Mouse (Mus musculus): ENCODE data around the gene Bicra. TPM values are rescaled to one million over a fixed set of nuclear protein-coding genes. Genes with fewer than 3 reads are reported as not detected.

The Bicra gene
- polyA plus RNA-seq, 1 experiment from 2014 or later, result 9.3 TPM

DNA sequence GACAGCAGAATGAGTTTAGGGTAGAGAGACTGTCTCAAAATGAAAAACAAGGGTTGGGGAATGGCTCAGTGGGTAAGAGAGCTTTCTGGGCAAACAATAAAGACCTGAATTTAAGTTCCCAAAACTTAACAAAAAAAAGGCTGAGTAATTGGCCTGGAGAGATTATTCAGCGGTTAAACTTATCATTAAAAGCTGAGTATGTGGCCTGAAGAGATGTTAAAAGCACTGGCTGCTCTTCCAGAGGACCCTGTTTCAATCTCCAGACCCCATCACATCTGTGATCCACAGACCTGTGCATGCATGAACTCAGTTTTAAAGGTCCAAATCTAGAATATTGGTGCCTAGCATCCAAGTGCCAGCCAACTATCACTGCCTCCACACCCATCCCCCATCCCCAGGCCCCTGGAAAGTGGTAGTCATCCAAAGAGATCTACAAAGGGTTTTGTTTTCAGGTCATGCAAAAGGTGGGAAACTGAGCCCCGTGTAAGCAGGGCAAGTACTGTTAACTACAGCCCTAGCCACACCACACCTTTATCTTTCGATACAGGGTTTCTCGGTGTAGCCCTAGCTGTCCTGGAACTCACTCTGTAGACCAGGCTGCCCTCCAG is 100.0 kb downstream of the Bicra start:
- H3K4me2 ChIP-seq (ENCODE audit: low read depth, severe bottlenecking), result no peak overlapping the region
- H3K36me3 ChIP-seq (ENCODE audit: control insufficient read depth, insufficient read depth, low read length), result peaks cover 7% of the 10 kb centered on the region
- no peak overlapping the region for H3K4me3 ChIP-seq (ENCODE audit: low read depth, low read length)
- no peaks in the 10 kb centered on the region; the same call in 1 of the 2 replicates for H3K27me3 ChIP-seq (ENCODE audit: control insufficient read depth, insufficient read depth, low read length)
- no peaks in the 10 kb centered on the region for H3K9me3 ChIP-seq (ENCODE audit: control insufficient read depth, low read length)
- H3K4me1 ChIP-seq (ENCODE audit: control insufficient read depth, insufficient read depth, low read length), result no peaks in the 10 kb centered on the region
- ATAC-seq (ENCODE audit: insufficient number of reproducible peaks, low FRiP score, low TSS enrichment, low read depth) (no peak), DNase-seq (ENCODE audit: low spot score) (no peak)
- no peak overlapping the region for H3K27ac ChIP-seq (replicated peaks; ENCODE audit: low read depth, low read length)
- no peak overlapping the region for H3K9ac ChIP-seq (ENCODE audit: low read length)
- WGBS, result 40% methylated on average over 4 of the region's 4 CpGs

DNA sequence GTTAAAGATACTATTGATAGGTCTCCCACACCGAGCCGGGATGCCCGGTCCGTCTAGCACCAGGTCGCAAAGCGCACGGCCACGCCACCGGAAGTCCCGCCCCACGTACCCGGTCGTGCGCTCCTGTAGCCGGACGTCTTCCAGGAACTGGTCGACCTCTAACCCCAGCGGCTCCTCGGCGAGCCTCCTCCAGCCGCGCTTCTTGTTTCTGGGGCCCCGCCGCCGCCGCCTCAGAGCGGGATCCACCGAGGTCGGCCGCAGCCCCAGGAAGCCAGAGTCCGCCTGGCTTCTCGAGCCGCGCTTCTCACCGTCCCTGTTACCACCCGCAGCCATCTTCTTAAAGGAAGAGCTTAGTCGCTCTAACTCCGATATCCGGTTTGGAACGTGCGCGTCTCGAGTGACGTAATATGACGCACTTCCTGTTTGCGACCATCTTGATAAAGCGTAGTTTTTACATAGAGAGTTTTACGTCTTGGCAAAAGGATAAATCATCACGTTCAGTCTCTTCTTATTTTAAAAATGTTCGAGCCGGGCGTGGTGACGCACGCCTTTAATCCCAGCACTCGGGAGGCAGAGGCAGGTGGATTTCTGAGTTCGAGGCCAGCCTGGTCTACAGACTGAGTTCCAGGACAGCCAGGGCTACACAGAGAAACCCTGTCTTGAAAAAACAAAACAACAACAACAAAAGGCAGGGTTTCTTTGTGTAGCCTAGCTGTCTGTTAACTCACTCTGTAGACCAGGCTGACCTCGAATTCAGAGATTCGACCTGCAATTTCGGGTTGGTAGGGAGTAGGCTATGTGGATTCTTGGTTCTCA is 101.8 kb downstream of the Bicra start, which contains the start of gene Nop53:
Nop53 (minus strand) TSS at position 354 of the 816 bp plus-strand sequence.
- Histone ChIP-seq H3K9ac (ENCODE audit: low read length) (peak within 1 kb of the TSS; percentile 79), H3K27me3 (ENCODE audit: control insufficient read depth, insufficient read depth, low read length) (no peaks in the 10 kb centered on the region; the same call in 1 of the 2 replicates), H3K9me3 (ENCODE audit: control insufficient read depth, low read length) (no peaks in the 10 kb centered on the region), H3K4me1 (ENCODE audit: control insufficient read depth, insufficient read depth, low read length) (no peaks in the 10 kb centered on the region), H3K27ac (replicated peaks; ENCODE audit: low read depth, low read length) (peak within 1 kb of the TSS; percentile 70; the same call in 1 of the 2 replicates), H3K36me3 (ENCODE audit: control insufficient read depth, insufficient read depth, low read length) (peaks cover 21% of the 10 kb centered on the region), H3K4me2 (ENCODE audit: low read depth, severe bottlenecking) (peak within 1 kb of the TSS; percentile 86), H3K4me3 (ENCODE audit: low read depth, low read length) (peak within 1 kb of the TSS; percentile 73)
- WGBS, result 2% methylated on average over 59 of the region's 59 CpGs
- DNase-seq (ENCODE audit: low spot score), result peak; percentile 94
- ATAC-seq (ENCODE audit: insufficient number of reproducible peaks, low FRiP score, low TSS enrichment, low read depth), result peak; percentile 93

- ATAC-seq (ENCODE audit: insufficient number of reproducible peaks, low FRiP score, low TSS enrichment, low read depth) (no peak), DNase-seq (ENCODE audit: low spot score) (no peak)
- Histone ChIP-seq H3K9ac (ENCODE audit: low read length) (peak overlapping the region; percentile 79), H3K4me1 (ENCODE audit: control insufficient read depth, insufficient read depth, low read length) (no peaks in the 10 kb centered on the region), H3K27ac (replicated peaks; ENCODE audit: low read depth, low read length) (no peak overlapping the region; the same call in 1 of the 2 replicates), H3K4me3 (ENCODE audit: low read depth, low read length) (peak overlapping the region; percentile 73), H3K4me2 (ENCODE audit: low read depth, severe bottlenecking) (peak overlapping the region; percentile 86), H3K9me3 (ENCODE audit: control insufficient read depth, low read length) (no peaks in the 10 kb centered on the region), H3K27me3 (ENCODE audit: control insufficient read depth, insufficient read depth, low read length) (no peaks in the 10 kb centered on the region; the same call in 1 of the 2 replicates), H3K36me3 (ENCODE audit: control insufficient read depth, insufficient read depth, low read length) (peaks cover 24% of the 10 kb centered on the region)
- WGBS, result 9% methylated on average over 8 of the region's 8 CpGs
These were observed 102.5 kb downstream of the Bicra start for GRCm38 (mm10) chr7:15945211-15945610.

DNA sequence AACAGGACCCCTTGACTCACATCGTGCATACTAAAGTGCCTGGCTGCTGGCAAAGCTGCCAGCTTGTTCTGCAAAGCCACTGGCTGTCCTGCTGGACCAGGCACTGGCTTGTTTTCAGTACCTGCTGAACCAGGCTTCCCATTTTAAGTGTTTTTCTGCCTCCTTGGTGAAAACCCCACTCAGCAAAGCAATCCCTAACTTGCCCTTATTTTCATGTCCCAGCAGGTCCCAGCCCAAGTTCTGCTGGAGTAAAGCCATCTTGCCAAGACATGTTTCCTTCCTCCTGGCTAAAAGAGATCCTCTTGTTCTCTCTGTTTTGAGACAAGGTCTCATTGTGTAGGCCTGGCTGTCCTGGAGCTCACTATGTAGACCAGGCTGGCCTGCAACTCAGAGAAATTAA is 103.4 kb downstream of the Bicra start:
- Histone ChIP-seq H3K4me1 (ENCODE audit: control insufficient read depth, insufficient read depth, low read length) (no peaks in the 10 kb centered on the region), H3K27ac (replicated peaks; ENCODE audit: low read depth, low read length) (no peak overlapping the region), H3K4me3 (ENCODE audit: low read depth, low read length) (no peak overlapping the region), H3K36me3 (ENCODE audit: control insufficient read depth, insufficient read depth, low read length) (peaks cover 32% of the 10 kb centered on the region), H3K4me2 (ENCODE audit: low read depth, severe bottlenecking) (no peak overlapping the region), H3K27me3 (ENCODE audit: control insufficient read depth, insufficient read depth, low read length) (no peaks in the 10 kb centered on the region; the same call in 1 of the 2 replicates), H3K9me3 (ENCODE audit: control insufficient read depth, low read length) (no peaks in the 10 kb centered on the region), H3K9ac (ENCODE audit: low read length) (no peak overlapping the region)
- ATAC-seq (ENCODE audit: insufficient number of reproducible peaks, low FRiP score, low TSS enrichment, low read depth) (no peak), DNase-seq (ENCODE audit: low spot score) (no peak)
- 97% methylated on average over 1 of the region's 1 CpGs for WGBS

- WGBS, result 95% methylated on average over 3 of the region's 3 CpGs
- no peak for ATAC-seq (ENCODE audit: insufficient number of reproducible peaks, low FRiP score, low TSS enrichment, low read depth)
- H3K36me3 ChIP-seq (ENCODE audit: control insufficient read depth, insufficient read depth, low read length), result peaks cover 46% of the 10 kb centered on the region
These were observed 109.1 kb downstream of the Bicra start for GRCm38 (mm10) chr7:15938621-15939020.

GRCm38 (mm10) chr7:15937491-15937890 is 110.2 kb downstream of the Bicra start:
- no peaks in the 10 kb centered on the region for H3K4me1 ChIP-seq (ENCODE audit: control insufficient read depth, insufficient read depth, low read length)
- H3K36me3 ChIP-seq (ENCODE audit: control insufficient read depth, insufficient read depth, low read length), result peaks cover 40% of the 10 kb centered on the region
- no peak overlapping the region for H3K27ac ChIP-seq (replicated peaks; ENCODE audit: low read depth, low read length)
- no peak for DNase-seq (ENCODE audit: low spot score)
- no peaks in the 10 kb centered on the region for H3K9me3 ChIP-seq (ENCODE audit: control insufficient read depth, low read length)
- 84% methylated on average over 5 of the region's 5 CpGs for WGBS
- no peak overlapping the region for H3K9ac ChIP-seq (ENCODE audit: low read length)
- no peak for ATAC-seq (ENCODE audit: insufficient number of reproducible peaks, low FRiP score, low TSS enrichment, low read depth)
- no peak overlapping the region for H3K4me2 ChIP-seq (ENCODE audit: low read depth, severe bottlenecking)
- no peaks in the 10 kb centered on the region for H3K27me3 ChIP-seq (ENCODE audit: control insufficient read depth, insufficient read depth, low read length)
- no peak overlapping the region for H3K4me3 ChIP-seq (ENCODE audit: low read depth, low read length)

More at GRCm38 (mm10) chr7:15938621-15939020, 109.1 kb downstream of the Bicra start:
- no peaks in the 10 kb centered on the region for H3K9me3 ChIP-seq (ENCODE audit: control insufficient read depth, low read length)
- H3K27ac ChIP-seq (replicated peaks; ENCODE audit: low read depth, low read length), result no peak overlapping the region
- H3K9ac ChIP-seq (ENCODE audit: low read length), result no peak overlapping the region
- DNase-seq (ENCODE audit: low spot score), result no peak
- H3K4me3 ChIP-seq (ENCODE audit: low read depth, low read length), result no peak overlapping the region
- no peak overlapping the region for H3K4me2 ChIP-seq (ENCODE audit: low read depth, severe bottlenecking)
- H3K27me3 ChIP-seq (ENCODE audit: control insufficient read depth, insufficient read depth, low read length), result no peaks in the 10 kb centered on the region
- no peaks in the 10 kb centered on the region for H3K4me1 ChIP-seq (ENCODE audit: control insufficient read depth, insufficient read depth, low read length)

GRCm38 (mm10) chr7:15933437-15934359 is 114.0 kb downstream of the Bicra start:
- no peak for DNase-seq (ENCODE audit: low spot score)
- Histone ChIP-seq H3K4me3 (ENCODE audit: low read depth, low read length) (no peak overlapping the region), H3K9me3 (ENCODE audit: control insufficient read depth, low read length) (no peaks in the 10 kb centered on the region), H3K36me3 (ENCODE audit: control insufficient read depth, insufficient read depth, low read length) (peaks cover 13% of the 10 kb centered on the region), H3K4me2 (ENCODE audit: low read depth, severe bottlenecking) (no peak overlapping the region), H3K9ac (ENCODE audit: low read length) (no peak overlapping the region), H3K27ac (replicated peaks; ENCODE audit: low read depth, low read length) (no peak overlapping the region; the same call in 1 of the 2 replicates), H3K27me3 (ENCODE audit: control insufficient read depth, insufficient read depth, low read length) (no peaks in the 10 kb centered on the region), H3K4me1 (ENCODE audit: control insufficient read depth, insufficient read depth, low read length) (no peaks in the 10 kb centered on the region)
- no peak for ATAC-seq (ENCODE audit: insufficient number of reproducible peaks, low FRiP score, low TSS enrichment, low read depth)
- WGBS, result 58% methylated on average over 16 of the region's 16 CpGs

DNA sequence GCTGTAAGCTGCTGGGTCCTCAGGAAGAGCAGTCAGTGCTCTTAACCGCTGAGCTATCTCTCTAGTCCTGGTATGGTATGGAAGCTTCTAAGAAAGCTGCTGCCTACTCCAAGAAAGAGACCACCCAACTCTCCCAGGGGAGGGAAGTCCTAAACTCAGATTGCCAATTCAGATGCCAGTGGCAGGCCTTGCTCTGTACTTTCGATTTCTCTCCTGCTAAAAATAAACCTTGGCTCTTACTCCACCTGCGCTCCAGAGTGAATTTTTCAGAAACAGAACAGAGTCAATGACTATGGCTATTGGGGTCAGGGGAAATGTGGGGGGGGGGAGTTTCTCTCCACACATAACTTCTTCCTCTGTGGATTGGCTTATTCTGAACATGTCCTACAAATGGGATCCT is 116.1 kb downstream of the Bicra start:
- no peak for ATAC-seq (ENCODE audit: insufficient number of reproducible peaks, low FRiP score, low TSS enrichment, low read depth)
- Histone ChIP-seq H3K9me3 (ENCODE audit: control insufficient read depth, low read length) (no peaks in the 10 kb centered on the region), H3K9ac (ENCODE audit: low read length) (no peak overlapping the region), H3K36me3 (ENCODE audit: control insufficient read depth, insufficient read depth, low read length) (no peaks in the 10 kb centered on the region; the same call in 1 of the 2 replicates), H3K27ac (replicated peaks; ENCODE audit: low read depth, low read length) (no peak overlapping the region), H3K27me3 (ENCODE audit: control insufficient read depth, insufficient read depth, low read length) (no peaks in the 10 kb centered on the region), H3K4me2 (ENCODE audit: low read depth, severe bottlenecking) (no peak overlapping the region), H3K4me1 (ENCODE audit: control insufficient read depth, insufficient read depth, low read length) (no peaks in the 10 kb centered on the region), H3K4me3 (ENCODE audit: low read depth, low read length) (no peak overlapping the region)
- no peak for DNase-seq (ENCODE audit: low spot score)
- WGBS, result 77% methylated on average over 3 of the region's 3 CpGs
